Mouse (Mus musculus) adrenal gland, adult 8-10 months (tissue): ENCODE measurements around the gene Sypl. TPM values are rescaled to one million over a fixed set of nuclear protein-coding genes. Genes with fewer than 3 reads are reported as not detected.

ENCODE experiments used
- DNase-seq: peaks from one replicate; pipeline ENCODE4 v3.0.0; 2022
- total RNA-seq, 4 experiments: library from RNA; stranded (reverse); gene quantifications; 2 replicates each; pipeline ENCODE4 v1.2.4; 2022

Sypl gene
- total RNA-seq, 4 experiments from 2014 or later, result 104 to 117 (median 108) TPM

DNA sequence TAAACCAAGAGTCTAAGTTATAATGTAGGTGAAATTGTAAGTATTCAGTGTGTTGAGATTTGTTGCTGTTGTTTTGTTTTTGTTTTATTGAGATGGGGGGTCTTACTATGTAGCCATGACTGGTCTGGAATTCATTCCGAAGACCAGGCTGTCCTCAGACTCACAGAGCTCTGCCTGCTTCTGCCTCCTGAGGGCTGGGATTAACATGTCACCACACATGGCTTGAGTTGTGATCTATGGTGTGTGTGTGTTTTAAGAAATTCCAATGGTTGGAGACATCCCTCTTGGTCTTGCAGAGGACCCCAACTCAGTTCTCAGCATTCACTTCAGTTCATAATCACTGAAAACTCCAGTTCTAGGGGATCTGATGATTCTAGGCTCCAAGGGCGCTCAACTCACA, 53.5 kb downstream of the Sypl start:
- DNase-seq, result no peak

DNA sequence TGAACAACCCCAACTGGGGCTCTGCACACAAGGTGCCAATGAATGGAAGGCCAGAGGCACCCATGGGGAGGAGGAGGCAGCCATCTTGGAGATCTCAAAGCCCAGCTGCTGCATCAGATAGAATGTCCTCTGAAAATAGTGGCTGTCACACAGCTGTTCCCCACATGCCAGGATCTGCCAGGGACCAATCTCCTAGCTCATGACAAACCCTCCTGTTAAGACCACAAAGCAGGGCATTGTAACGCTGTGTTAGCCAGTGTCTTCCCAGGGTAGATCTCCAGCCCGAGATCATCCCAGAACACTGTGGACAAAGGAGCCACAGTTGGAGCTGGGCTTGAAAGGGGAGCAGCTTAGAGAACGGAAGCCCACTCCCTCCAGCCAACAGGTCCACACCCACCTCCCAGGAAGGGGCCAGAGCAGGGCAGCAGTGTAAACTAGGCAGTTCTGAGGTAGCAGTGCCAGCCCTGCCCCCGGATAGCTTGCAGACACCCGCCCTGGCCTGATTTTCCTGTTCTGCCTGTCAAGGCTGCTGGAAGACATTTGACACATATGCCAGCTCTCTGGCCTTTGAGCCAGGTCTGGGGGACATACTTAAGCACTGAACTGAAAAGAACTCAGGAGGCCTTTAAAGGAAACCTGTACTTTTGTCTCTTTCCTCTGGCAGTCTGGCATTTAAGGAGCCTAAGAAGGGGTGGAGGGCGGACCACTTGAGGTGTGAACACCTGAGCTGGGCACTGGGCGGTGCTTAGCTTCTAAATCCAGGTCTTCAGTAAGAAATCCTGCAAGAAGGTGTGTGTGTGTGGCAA, 54.8 kb downstream of the Sypl start:
- no peak for DNase-seq

DNA sequence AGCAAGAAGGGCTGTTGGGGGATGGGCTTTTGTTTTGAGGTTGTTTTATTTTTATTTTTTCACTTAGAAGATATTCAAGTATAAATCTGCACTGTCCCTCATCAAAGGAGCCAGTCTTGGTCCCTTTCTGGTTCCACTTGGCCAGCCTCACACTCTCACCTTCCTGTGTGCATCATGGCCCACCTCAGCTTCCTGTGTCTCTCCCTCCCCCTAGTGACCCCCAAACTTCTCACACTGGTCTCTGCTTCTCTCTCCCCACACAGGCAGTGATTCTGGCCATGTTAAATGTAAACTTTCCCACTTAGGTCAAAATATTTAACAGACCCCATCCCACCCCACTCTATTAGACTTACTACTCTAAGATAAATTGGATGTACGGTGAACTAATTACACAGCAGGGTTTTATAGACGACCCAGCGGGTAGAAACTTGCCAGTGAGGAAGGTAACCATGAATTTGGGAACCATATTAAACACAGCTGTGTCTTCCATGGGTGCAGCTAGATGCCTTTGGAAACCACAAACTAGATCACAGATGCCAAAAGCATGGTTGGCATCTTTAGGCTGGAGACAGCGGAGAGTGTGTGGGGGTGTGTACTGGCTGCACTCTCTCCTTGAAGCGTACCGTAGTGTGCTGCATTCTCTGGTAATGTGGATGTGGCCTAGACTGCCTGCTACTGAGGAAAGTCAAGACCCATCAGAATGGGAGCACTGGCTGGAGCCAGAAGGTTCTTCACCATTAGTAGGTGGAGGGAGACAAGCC, 55.7 kb downstream of the Sypl start:
- no peak for DNase-seq

DNA sequence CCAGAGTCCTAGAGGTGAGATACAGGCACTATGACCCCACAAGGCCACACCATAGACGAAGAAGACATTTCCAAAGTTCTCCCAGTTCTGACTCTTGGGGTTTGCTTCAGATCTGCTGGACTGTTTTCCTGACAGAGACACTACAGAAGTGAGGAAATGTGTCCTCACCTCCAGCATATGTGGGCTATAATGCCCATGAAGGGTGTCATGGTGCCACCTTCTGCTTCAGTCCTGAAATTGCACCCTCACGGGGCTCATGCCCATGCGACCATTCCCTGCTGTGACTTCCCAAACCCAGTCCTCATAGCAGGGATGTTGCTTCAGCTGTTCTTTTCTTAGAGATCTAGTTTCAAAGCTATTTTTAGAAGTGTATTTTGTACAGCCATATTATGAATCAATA, 56.3 kb downstream of the Sypl start:
- no peak for DNase-seq

DNA sequence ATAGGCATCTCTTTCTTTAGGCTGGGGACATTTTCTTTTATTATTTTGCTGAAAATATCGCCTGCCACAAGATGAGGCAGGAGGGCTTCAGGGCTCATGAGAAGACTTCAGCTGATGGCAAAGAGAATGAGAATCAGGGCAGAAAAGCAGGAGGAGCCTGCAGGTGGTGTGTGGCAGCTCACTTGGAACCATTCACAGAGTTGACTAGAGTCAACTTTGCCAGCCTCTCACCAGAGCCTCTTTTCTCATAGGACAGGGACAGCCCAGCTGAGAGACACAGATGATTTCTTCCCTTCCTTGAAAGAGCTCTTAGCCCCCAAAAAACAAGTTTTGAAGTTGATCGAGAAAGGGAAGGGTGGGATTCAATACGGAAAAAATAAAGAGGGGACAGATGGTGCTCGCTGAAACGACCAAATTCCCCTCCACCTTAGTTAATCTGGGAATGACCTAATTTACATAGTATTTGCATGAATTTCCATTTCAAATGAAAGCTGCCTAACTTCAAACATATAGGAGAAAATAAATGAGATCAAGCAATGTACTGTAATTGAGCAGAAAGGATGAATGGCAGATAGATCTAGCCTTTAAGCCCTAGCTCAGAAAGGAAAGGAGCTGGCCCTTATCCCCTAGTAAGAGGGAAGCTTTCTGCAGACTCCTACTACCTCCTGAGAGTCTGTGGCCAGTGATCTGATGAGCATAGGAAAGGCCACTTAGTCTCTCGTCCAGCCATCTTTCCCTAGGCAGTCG, 60.5 kb downstream of the Sypl start:
- DNase-seq, result no peak

DNA sequence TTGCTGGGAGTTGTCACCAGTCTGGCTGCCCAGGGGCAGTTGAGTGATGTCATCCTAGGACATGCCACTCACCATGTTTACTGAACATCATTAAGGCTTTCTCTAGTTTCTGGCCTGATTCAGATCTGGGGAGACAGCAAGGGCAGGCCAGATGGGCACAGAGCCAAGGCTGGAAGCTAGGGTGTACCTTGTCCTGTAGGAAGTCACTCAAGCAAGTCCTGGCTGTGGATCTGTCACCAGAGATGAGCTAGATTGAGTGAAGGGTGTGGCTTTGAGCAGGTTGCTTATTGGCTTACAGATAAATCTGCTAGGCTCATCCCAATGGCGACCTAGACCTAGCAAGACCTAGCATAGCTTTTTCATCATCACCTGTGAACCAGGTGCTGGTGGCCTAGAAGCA, 61.4 kb downstream of the Sypl start:
- DNase-seq, result no peak

DNA sequence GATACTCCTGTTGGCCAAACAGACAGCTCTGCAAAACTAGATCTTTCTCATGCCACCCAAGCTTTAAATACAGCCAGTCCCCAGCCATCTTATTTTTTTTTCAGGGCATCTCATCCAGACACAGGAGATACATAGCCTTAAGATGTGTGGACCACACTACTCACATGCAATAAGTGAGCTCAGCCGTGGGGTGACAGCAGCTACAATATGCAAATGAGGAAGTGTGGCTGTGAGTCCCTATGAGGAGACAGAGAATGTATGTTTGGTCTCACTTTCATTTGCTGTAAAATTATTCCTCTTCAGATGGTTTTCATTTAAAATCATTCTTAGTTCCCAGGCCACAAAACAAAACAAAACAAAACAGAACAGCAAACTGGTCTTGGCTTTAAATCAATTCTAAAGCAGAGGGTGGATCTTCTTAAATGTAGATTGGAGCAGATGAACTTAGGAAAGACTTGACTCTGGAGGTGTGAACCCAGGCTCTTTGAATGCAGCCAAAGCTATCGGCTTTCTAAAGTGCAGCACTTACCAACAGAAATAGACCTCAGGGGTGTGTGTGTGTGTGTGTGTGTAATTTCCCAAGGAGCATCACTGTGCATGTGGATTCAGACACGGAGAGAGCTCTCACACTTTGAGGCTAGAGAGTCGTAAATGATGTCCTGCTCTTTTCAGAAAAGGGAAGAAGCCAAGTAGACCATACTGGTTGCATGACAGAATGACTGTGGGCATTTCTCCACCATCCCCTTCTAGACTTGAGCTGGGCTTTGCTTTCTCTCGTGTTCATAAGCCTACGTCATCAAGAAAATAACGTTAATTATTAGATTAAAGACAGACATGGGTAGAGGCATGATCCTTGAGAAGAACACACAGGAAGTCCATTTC, 63.4 kb downstream of the Sypl start:
- no peak for DNase-seq

DNA sequence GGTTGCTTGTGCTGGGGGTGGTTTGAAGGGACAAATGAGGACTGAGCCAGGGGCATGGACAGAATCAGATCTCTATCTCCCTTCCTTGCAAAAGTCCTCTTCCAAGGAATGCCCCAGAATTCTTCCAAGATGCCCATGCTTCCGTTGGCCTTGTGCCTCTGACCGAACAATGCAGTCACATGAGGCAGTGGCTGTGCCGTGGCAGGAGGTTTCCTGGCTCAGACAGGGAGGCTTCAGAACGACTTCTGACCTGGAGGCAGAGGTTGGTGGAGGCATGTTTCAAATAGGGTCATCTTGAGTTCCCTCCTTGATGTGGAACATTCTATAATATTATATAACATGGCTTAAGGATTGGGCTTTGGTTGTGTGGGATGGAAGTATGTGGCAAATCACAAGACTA, 64.9 kb downstream of the Sypl start:
- no peak for DNase-seq

DNA sequence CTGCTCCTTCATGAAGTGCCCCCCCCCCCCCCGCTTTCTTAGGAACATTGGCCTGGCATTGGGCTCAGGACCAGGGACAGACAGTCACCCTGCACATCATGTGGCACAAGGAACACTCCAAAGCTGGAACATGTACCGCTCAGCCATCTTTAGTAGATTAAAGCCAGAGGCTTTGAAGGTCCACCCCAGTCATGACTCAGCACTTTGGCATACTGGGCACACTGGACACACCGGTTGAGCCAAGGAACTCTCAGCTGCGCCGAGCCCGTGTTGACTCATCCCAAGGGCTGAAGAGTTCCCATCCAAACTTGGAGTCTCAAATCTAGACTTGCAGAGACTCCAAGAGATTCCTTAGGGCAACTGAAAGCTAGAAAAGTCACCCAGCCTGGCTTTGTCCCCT, 66.3 kb downstream of the Sypl start:
- DNase-seq, result peak; percentile 68

DNA sequence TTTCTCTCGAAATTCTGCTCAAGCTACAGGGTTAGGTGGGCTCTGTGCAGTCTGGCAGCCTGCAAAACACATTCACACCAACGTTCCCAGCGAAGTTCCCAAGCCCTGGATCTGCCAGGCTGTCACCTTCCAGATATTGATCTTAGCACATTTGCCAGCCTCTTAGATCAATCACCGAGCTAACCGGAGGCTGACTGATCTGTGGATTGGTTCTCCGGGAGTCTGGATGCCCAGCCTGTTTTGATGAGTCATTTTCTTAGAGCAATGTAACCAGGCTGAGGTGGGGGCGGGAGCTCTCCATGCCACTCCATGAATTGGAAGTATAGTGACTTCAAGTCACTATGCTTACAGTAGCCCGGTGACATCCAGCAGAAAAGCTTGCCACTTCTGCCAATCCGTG, 67.4 kb downstream of the Sypl start:
- DNase-seq, result no peak

DNA sequence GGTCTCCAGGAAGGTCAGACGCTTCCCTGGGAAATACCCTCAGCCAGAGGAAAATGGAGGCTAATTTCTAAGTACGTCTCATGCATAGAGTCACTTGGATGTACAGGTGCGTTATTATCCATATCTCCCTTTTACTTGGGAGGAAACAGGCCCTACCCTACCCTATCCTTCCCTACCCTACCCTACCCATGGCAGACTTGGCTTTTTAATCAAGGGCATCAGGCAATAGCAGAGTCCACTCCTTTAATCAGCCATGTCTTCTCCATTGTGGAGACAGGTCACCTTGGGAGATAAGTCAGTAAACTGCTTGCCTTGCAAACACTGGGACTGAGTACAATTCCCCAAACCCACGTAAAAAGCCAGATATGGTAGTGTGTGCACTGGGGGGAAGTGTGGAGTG, 68.1 kb downstream of the Sypl start:
- no peak for DNase-seq

DNA sequence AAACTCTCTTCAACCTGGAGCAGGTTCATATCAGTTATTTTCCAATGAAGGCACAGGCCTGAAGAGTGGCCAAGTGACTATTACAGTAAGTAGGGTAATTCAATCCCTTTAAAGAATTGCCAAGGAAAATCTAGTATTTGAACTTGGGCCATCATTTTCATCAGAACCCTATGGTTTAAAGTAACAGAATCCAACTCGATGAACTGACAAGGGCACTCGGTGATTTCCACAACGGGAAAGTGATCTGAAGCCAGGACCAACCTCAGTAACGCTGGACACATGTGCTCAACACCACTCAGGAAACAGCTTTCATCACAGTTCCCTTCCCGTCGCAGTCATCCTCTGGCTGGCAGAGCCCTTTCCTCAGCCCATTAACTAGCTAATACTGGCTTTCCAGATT, 70.8 kb downstream of the Sypl start:
- no peak for DNase-seq

DNA sequence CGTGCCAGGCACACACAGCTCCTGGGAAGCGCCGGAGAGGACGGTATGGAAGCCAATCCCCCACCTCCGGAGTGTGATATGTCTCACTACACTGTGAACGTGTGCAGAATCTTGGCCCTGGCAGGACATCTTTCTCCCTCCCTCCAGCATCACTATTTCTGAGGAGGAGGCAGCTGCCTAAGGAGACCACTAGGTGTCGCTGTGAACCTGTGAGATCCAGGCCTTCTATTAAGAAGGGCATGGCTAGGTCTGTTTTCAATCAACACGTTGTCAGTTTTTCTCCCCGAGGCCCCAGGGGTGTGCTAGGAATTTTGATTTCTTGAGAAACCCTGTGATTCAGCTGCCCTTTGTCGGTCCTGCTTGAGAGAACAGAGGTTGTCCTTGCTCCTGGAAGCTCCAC, 73.4 kb downstream of the Sypl start:
- DNase-seq, result peak; percentile 65

DNA sequence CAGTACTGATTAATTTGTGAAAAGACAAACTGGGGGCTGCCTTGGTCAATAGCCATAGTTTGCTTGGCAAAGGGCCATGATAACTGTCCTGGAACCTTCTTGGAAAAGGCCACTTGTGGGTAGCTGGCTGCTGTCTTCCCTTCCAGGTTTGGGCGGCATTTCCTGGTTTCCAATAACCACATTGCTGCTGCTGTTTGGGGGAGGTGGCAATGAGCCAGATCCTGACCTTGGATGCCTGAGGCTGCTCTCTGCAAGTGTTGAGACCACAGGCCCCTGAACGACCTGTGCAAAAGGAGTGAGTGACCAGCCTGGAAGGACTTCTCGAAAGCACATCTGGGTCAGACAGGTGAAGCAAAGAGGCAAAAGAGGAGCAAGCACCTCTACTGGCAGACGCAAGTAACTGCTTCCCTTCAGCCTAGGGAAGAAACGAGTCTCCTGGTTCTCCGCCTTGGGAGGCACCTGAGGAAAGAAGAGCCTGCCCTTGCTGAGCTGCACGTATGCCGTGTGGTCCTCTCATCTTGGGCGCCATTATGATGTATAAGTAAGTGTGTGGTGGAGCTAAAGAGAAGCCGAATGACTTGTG, 74.5 kb downstream of the Sypl start:
- DNase-seq, result no peak

DNA sequence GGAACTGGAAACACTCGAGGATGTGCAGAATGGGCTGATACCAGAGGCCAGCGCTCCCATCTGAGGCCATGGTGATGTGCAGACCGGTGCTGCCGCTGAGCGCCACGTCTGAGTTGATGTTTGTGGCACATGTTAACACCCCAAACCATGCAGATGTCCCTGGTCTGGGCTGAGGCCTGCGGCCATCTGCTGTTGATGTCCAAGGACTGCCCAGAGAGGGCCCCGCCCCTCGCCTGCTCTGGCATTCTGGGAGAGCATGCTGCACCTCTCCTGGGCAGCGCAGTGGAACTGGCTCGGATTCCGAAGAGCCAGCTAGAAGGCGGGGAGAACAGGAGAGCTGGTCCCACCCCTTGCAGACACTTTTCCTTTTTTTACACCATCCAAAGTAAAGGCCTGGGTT, 75.0 kb downstream of the Sypl start:
- DNase-seq, result no peak

Other genes with a start within 250 kb of the Sypl start
- gene Nampt, start 134.3 kb upstream of the Sypl start, total RNA-seq, result 100 to 1,000 TPM in 1 of 4 experiments, 10 to 100 TPM in 3; 43.5 to 135 (median 71.2) TPM
- gene Cdhr3, start 139.0 kb downstream of the Sypl start, total RNA-seq, result under 1 TPM in 2 of 4 experiments, not detected in 2; 0.15 to 0.30 TPM
- 10 to 100 TPM; 25.2 to 44.6 (median 35.4) TPM for gene Atxn7l1, start 193.8 kb downstream of the Sypl start, total RNA-seq